Mouse (Mus musculus) embryonic stem cell, embryonic (primary cell): ENCODE data around the gene Gnmt.

Experiments used
- CTCF ChIA-PET, 4 experiments: fragments of 300-600 bp in 2 of 4; fragments of 350-600 bp in 2 of 4; sonication (Branson Sonifier 250); formaldehyde crosslinking; loops; one replicate each; lab custom pipeline; 2022; ENCODE audit warnings: inconsistent platforms in 2 of 4; lab: Charles Lee
- POLR2A ChIA-PET, 4 experiments: fragments of 300-600 bp in 2 of 4; fragments of 350-600 bp in 2 of 4; sonication (Branson Sonifier 250); formaldehyde crosslinking; loops; one replicate each; lab custom pipeline; 2022; ENCODE audit warnings: antibody characterized with exemption in 4 of 4, inconsistent platforms in 1 of 4; lab: Charles Lee

Gene Gnmt

DNA sequence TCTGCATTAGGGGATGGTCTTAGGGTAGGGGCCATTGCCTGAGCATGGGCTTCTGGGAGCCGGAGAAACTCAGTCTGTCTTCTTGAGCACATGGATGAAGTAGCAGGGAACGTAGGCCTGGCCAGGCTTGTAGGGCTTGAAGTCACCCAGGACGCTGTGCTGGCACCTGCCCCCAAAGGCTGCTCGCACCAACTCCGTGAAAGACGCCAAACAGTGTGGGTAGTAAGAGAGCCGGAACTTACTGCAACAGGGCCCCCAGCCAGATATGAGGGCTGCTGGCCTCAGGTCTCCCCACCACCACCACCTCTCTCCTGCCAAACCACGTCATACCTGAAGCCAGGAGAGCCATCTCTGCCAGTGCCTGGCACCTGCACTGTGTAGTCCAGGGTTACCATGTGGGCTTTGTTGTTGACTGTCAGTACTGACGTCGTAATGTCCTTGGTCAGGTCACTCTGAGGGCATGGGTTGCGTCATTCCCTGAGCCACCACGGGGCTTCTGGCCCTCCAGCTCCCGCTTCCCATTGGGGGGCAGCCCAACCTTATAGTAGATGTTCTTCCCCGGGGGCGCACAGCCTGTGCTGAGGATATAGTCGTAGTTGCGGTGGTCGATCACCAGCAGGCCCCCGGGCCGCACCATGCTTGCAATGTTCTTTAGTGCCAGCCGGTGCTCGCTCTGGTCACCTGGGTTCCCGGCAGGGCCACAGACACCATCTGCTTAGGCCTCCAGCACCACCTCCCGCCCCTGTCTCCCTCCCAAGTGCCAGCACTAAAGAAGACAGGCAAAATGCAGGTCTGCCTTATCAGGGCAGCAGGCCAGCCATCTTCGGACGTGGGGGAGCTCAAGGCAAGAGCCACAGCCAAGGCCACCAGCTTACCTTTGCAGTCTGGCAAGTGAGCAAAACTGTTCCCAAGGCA lies 3.0 kb downstream of the Gnmt start:
- ChIA-PET CTCF (interaction anchor here (0.5 to 2.5 kb wide), 38 partner anchors 8 to 483 kb away, joined by 3 to 35 read pairs (median 4); partner anchors contain the start of genes 2310039H08Rik (in 1 of the 4), Ppp2r5d (in 1 of the 4), Ptk7 (in 1 of the 4) and Tbcc (in 1 of the 4)), POLR2A (interaction anchor here (0.6 to 2.7 kb wide), 31 partner anchors 7 to 297 kb away, joined by 3 to 24 read pairs (median 3); partner anchors contain the start of genes Tbcc (in 3 of the 4), 2310039H08Rik (in 2 of the 4), Ppp2r5d (in 2 of the 4) and Cnpy3 (in 1 of the 4))

DNA sequence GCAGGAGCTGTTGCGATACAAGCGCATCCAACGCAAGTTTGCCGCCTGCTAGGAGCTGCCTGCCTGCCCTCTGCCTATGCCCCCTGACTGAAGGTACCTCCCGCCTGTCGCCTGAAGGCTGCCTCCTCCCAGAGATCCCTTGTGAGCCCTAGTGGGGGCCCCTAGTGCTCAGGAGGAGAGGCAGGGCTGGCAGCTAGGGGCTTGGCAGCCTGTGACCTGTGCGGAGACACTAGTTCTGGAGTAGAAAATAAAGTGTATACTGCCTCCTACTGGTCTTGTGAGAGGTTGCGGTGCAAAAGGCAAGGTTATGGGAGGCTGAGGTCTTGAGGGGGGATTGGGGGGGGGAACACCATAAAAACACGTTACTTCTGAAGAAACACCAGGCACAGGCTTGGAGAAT lies 3.7 kb downstream of the Gnmt start:
- ChIA-PET CTCF (interaction anchor here (0.5 to 2.5 kb wide), 65 partner anchors 8 to 865 kb away, joined by 3 to 35 read pairs (median 4); partner anchors contain the start of genes Ppp2r5d (in 2 of the 4), 2310039H08Rik (in 1 of the 4), Cnpy3 (in 1 of the 4) and Ptk7 (in 1 of the 4)), POLR2A (interaction anchor here (0.6 to 3.2 kb wide), 46 partner anchors 8 to 296 kb away, joined by 3 to 24 read pairs (median 4); partner anchors contain the start of genes Cnpy3 (in 2 of the 4), Ppp2r5d (in 2 of the 4), Tbcc (in 2 of the 4) and 2310039H08Rik (in 1 of the 4))

DNA sequence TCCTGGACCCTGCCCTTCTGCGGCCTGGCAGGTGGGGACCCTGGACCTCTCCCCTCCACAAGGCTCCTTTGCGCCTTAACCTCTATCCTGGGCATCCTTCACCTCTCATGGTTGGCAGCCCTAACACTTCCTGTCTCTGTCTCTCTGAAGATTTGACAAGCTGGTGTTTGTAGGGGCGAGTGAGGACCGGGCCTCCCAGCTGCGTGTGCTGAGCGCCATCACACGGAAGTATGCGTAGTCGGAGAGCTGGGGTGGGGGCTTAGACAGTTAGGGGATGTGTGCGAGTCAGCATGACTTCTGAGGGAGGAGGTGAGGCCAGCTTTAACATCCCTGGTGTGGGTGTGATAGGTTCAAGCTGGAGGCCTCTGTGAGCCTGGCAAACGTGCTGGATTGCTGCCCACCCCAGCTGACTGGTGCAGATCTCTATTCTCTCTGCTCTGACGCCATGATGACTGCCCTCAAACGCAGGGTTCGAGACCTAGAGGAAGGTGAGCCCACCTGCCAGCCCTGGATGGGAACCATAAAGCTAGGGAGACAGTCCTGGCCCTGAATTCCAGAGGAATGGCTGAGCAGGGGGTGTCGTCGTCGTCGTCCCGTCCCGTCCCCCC lies 4.4 kb downstream of the Gnmt start:
- ChIA-PET CTCF (interaction anchor here (0.6 to 2.5 kb wide), 63 partner anchors 9 to 866 kb away, joined by 3 to 35 read pairs (median 4); partner anchors contain the start of genes Ppp2r5d (in 2 of the 4), 2310039H08Rik (in 1 of the 4), Cnpy3 (in 1 of the 4) and Klc4 (in 1 of the 4)), POLR2A (interaction anchor here (0.5 to 3.2 kb wide), 53 partner anchors 8 to 901 kb away, joined by 3 to 24 read pairs (median 4); partner anchors contain the start of genes Cnpy3 (in 2 of the 4), Ppp2r5d (in 2 of the 4), Rrp36 (in 2 of the 4) and Tbcc (in 2 of the 4))

DNA sequence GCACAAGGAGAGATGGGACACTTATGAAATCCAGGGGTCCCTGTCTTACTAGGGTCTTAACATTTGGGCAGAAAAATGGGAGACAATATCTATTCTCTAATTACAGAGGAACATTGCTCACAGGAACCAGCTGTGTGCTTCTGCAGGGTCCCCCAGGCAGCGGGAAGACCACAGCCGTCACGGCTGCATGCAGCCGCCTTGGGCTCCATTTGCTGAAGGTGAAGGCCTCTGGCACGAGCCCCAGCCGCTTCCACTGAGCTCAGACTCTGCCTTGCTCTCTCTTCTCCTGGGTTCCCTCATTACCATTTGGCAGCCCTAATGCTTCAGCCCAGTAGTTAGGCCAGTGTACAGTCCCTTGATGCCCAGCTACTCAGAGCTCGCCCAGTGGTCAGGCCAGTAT lies 7.9 kb downstream of the Gnmt start:
- ChIA-PET POLR2A (interaction anchor here in 2 of 4 experiments (0.5 to 2.6 kb wide), 10 partner anchors 9 to 170 kb away, joined by 3 to 11 read pairs (median 3); partner anchors contain the start of genes Ppp2r5d (in 2 of the 2), Klhdc3 (in 1 of the 2), Ptcra (in 1 of the 2) and Tbcc (in 1 of the 2)), CTCF (interaction anchor here in 3 of 4 experiments (0.6 to 2.3 kb wide), 3 partner anchors 16 to 555 kb away, joined by 3 to 9 read pairs (median 3); no protein-coding TSS in a partner anchor)

DNA sequence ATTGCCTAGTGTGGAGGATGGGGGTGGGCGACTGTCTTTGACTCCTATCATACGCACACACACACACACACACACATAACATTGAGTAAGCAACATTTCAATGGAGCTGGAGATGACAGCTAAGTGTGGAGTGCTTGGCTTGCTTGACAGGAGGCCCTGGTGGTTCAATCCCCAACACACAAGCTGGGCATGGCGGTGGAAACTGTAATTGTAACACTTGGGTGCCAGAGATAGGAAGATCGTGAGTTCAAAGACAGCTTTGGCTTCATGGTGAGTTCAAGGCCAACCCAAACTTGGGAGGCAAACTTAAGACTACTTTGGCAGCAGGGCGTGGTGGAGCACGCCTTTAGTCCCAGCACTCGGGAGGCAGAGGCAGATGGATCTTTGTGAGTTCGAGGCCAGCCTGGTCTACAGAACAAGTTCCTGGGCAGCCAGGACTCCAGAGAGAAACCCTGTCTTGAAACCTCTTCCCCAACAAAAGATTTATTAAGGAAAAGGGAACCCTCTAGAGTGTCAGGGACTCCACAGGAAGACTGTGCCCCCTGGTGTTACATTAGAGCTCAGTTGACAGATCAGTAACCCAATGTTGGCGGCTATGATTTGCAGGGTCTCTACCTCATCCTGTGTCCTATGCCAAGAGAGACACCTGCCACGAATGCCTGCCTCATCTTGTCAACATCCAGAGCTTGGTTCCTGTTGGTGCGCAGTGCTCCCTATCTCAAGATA lies 14.0 kb downstream of the Gnmt start:
- ChIA-PET CTCF (interaction anchor here (0.5 to 4.9 kb wide), 49 partner anchors 8 to 1118 kb away, joined by 3 to 40 read pairs (median 4); partner anchors contain the start of genes Ppp2r5d (in 2 of the 4), Ptk7 (in 1 of the 4), Rrp36 (in 1 of the 4) and Tbcc (in 1 of the 4)), POLR2A (interaction anchor here (0.5 to 4.1 kb wide), 26 partner anchors 9 to 279 kb away, joined by 3 to 24 read pairs (median 4); partner anchors contain the start of genes Ppp2r5d (in 3 of the 4), Cul7 (in 2 of the 4), Cnpy3 (in 1 of the 4) and Klhdc3 (in 1 of the 4))

DNA sequence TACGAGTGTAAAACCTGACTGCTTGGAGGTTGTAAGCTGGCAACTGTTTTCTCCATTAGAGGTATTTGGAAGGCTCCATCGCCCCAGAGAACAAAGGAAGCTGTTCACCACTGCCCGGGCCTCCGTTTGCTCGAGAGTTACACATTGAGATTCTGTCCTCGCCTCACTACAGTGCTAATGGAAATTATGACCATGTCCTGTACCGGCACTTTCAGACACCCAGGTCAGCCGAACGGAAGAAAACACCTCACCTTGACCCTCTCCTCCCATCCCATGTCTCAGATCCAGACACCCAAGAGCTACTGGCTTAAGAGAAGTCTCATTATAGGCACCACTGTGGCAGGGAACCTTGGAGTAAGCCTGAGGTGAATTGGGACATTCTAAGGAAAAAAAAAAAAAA lies 15.1 kb downstream of the Gnmt start:
- ChIA-PET POLR2A (interaction anchor here in 3 of 4 experiments (0.7 to 4.1 kb wide), 14 partner anchors 9 to 113 kb away, joined by 3 to 24 read pairs (median 4); partner anchors contain the start of genes Ppp2r5d (in 2 of the 3), Cul7 (in 1 of the 3) and Klhdc3 (in 1 of the 3)), CTCF (interaction anchor here (0.6 to 4.9 kb wide), 15 partner anchors 8 to 388 kb away, joined by 3 to 40 read pairs (median 5); partner anchors contain the start of gene Ppp2r5d (in 1 of the 4))

DNA sequence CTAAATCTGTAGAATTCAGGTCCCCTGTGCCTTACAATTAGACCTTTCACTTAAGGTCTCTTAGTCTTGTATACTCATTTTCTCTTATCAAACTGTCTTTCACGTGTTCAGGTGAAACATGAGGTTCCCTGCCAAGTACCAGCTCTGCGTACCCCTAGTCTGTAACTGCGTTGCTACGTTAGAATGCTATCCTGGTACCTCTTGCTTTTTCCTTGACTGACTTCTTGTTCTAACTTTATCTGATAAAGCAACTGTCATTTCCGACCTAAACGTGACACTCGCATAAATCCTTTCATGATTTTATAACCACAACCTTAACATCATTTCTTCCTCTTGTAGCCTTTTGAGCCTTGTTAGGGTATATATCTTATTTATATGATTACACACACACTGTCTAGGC lies 16.5 kb downstream of the Gnmt start:
- POLR2A ChIA-PET, result interaction anchor here (0.6 to 1.3 kb wide), 14 partner anchors 9 to 178 kb away, joined by 3 to 7 read pairs (median 4); partner anchors contain the start of genes Cnpy3 (in 1 of the 4), Mea1 (in 1 of the 4), Ptcra (in 1 of the 4) and Rrp36 (in 1 of the 4)
- CTCF ChIA-PET, result interaction anchor here in 2 of 4 experiments (0.5 to 1.6 kb wide), 6 partner anchors 9 to 196 kb away, joined by 3 to 4 read pairs (median 3); partner anchors contain the start of gene Tbcc (in 1 of the 2)

DNA sequence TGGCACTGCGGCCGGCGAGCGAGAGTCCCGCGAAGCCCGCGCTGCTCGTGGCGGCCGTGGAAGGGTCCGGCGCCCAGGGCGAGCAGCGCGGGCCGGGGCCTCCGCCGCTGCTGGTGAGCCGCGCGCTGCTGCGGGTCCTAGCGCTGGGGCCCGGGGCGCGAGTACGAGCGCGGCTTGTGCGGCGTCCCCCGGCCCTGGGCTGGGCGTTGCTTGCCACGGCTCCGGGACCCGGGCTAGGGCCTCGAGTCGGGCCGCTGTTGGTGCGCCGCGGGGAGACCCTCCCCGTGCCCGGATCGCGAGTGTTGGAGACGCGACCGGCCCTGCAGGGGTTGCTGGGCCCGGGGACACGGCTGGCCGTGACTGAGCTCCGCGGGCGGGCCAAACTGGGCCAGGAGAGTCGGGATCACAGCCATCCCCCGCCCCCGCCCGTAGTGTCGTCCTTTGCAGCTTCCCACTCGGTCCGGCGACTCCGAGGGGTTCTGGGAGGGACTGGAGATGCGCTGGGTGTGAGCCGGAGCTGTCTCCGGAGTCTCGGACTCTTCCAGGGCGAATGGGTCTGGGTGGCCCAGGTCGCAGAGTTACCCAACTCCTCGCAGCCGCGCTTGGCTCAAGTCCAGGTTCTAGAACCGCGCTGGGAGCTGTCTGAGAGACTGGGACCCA lies 17.2 kb downstream of the Gnmt start:
- CTCF ChIA-PET, result interaction anchor here in 2 of 4 experiments (0.5 to 1.6 kb wide), 7 partner anchors 10 to 197 kb away, joined by 3 to 4 read pairs (median 3); partner anchors contain the start of gene Tbcc (in 1 of the 2)

DNA sequence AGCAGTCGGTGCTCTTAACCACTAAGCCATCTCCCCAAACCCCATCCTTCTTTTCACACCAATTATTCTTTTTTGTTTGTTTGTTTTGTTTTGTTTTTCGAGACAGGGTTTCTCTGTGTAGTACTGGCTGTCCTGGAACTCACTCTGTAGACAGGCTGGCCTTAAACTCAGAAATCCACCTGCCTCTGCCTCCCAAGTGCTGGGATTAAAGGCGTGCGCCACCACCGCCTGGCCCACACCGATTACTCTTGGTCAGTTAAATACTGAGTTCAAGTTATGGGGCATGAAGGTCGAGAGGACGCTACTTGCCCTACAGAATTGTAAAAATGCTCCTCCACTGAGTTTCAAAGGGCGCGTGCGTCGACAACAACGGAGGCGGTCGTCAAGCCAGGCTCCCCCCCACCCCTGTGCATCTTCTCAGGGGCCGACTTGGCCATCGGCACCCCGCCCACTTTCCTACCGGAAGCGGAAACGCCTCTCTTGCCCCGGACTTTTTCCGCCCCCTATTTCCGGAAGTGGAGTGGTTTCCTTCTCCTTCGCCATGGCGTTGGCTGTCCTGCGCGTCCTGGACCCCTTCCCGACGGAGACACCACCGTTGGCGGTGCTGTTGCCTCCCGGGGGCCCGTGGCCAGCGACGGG lies 17.9 kb downstream of the Gnmt start, which contains the start of gene Pex6:
Gene Pex6 (plus strand): TSS at position 505 of the 639 bp plus-strand sequence.
- CTCF ChIA-PET, result interaction anchor here in 2 of 4 experiments (0.6 to 1.0 kb wide), 4 partner anchors 14 to 74 kb away, joined by 3 to 4 read pairs (median 3); no protein-coding TSS in a partner anchor
- POLR2A ChIA-PET, result interaction anchor here in 3 of 4 experiments (0.7 to 1.3 kb wide), 3 partner anchors 42 to 179 kb away, joined by 3 to 5 read pairs (median 4); partner anchors contain the start of gene Tbcc (in 2 of the 3)

More for the DNA sequence above, 17.2 kb downstream of the Gnmt start:
- POLR2A ChIA-PET, result interaction anchor here (0.6 to 1.3 kb wide), 15 partner anchors 10 to 179 kb away, joined by 3 to 7 read pairs (median 3); partner anchors contain the start of genes Cnpy3 (in 1 of the 4), Mea1 (in 1 of the 4), Ptcra (in 1 of the 4) and Rrp36 (in 1 of the 4)

DNA sequence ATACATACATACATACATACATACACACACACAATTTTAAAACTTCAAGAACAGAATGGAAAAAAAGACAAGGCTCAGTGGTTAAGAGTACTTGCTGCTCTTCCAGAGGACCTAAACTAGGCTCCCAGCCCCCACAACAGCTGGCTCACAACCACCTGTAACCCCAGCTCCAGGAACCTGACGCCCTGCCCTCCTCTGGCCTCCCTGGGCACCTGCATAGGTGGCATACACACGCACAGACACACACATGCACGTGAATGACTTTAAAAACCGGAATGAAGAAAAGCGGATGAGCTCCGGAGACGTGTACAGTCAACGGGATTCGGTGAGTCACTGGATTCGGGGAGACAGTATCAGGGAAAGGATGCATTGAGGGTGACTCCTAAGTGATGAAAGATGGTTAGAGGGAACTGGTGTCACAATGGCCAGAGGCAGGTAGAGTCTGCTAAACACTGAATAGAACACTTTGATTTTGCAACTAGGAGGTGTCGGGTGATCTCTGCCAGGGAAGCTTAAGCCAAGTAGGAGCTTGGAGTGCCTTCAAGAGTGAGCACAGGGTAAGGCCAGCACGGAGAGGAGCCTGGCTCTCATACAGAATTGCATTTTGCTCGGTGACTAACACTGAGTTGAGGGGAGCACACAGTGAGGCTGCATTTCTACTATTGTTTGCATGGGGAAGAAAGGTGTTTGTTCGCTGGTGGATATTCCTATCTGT lies 22.4 kb downstream of the Gnmt start:
- POLR2A ChIA-PET, result interaction anchor here in 3 of 4 experiments (0.5 to 18.7 kb wide), 16 partner anchors 8 to 141 kb away, joined by 3 to 197 read pairs (median 6); partner anchors contain the start of genes 2310039H08Rik (in 1 of the 3), Klhdc3 (in 1 of the 3), Mea1 (in 1 of the 3) and Ptk7 (in 1 of the 3)
- CTCF ChIA-PET, result interaction anchor here in 2 of 4 experiments (0.6 to 2.6 kb wide), 3 partner anchors 9 to 1063 kb away, joined by 3 to 40 read pairs (median 10); no protein-coding TSS in a partner anchor

DNA sequence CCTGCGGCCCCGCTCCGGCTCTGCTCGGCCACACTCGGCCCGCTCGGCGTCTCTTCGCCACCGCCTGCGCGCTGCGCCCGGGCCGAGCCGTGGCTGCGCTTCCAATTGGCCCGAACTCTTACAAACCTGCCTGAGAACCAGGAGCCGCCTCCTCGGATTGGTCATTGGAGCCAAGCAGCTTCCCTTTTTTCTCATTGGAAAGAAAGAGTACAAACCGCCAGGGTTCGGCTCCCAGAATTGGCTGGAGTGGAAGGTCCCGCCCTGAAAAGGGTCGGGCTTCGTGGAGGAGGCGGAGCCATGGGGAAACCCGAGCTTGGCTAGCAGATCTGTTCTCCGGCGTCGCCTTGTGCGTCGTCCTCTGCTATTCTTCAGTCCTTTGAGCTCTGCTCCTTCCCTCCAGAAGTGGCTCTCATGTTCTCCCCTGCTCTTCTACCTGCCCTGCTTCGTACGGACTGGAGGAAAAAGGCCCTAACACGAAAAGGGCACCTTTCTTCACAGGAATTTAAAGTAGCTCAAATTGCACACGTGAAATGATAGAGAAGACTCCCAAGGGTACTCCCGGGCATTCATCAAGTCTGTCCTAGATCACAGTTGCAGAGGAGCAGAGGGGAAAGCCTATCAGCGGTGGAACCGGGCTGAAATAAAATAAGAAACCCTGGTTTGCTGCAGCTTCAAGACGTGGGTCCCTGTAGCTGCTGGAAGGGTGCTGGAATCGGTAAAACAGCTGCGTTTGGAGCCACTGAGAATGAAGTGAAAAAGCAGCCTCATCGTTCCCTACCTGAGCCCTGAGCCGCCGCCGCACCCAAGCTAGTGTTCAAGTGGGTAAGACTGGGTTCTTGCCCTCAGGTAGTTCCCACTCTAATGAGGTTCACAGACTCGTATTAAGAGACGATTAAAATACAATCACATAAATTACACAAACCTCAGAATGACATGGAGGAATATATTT lies 23.8 kb downstream of the Gnmt start, which contains the start of gene Ppp2r5d:
Gene Ppp2r5d (minus strand): TSS at position 225 of the 949 bp plus-strand sequence.
- CTCF ChIA-PET, result interaction anchor here in 3 of 4 experiments (0.5 to 2.6 kb wide), 29 partner anchors 8 to 1148 kb away, joined by 3 to 40 read pairs (median 3); partner anchors contain the start of genes Cul9 (in 1 of the 3), Dnph1 (in 1 of the 3), Mea1 (in 1 of the 3) and Ptk7 (in 1 of the 3)
- POLR2A ChIA-PET, result interaction anchor here (0.5 to 18.7 kb wide), 119 partner anchors 8 to 1198 kb away, joined by 3 to 197 read pairs (median 4); partner anchors contain the start of genes Klhdc3 (in 3 of the 4), 2310039H08Rik (in 2 of the 4), Cnpy3 (in 2 of the 4) and Gnmt (in 2 of the 4)
